Mouse (Mus musculus) urinary bladder, postnatal 10 days (tissue): Measurements from ENCODE around the gene Gm3072.
"Not testable (repeated sequence)": the region's sequence is repeated elsewhere in the genome, so short reads cannot be mapped to it uniquely, and the experiment has no call there.

Source experiments
- DNase-seq: peaks from one replicate; pipeline ENCODE4 v3.0.0; 2022; ENCODE audit warnings: low spot score

The Gm3072 gene

DNA sequence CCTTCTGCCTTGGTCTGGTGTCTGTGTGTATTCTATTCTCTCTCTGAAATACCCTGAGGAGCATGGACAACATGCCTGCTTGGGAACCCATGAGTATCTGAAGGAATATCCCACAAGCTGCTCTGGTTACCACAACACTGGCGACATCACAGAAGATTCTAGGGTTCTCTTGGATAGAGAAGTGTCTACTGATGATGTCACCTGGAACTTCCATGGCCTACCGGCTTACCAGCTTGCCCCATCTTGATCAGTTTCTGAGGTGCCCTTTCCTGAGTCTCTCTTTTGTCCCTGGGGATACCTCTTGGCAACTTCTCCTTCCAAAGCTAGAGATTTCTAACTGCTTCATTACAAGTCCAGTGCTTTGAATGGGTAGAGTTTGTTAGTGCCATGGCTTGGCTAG lies at the start of gene Gm3072:
Gm3072 (minus strand) TSS at position 101 of the 400 bp plus-strand sequence.
- not testable (repeated sequence) for DNase-seq

DNA sequence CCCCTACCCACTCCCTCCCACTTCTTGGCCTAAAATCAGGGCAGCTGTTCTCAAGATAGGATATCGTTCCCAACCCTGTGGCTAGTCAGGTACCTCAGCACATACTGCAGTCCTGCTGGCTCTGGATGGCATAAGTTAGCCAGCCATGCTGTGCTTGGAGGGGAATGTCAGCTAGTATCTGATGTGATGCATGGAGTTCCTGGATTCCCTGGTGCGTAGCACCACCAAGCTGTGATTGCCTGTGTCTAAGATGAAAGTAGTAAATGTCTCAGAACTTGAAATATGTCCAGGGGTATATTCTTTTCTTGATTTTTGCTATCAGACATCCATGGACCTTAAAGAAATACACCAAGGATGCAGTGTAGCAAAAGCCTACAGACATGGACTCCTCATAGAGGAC lies 23.8 kb upstream of the Gm3072 start:
- DNase-seq: not testable (repeated sequence)

DNA sequence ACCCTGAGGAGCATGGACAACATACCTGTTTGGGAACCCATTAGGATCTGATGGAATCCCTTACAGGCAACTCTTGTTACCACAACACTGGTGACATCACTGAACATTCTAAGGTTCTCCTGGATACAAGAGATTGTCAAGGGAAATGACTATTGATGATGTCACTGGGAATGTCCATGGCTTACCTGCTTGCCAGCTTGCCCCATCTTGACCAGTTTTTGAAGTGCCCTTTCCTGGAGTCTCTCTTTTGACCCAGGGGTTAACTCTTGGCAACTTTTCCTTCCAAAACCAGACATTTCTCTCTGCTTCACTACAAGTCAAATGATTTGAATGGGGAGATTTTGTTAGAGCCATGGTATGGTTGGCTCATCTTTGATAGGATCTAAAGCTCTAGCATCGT lies 22.0 kb upstream of the Gm3072 start, which contains the start of gene Gm3676:
Gm3676 (minus strand) TSS at position 101 of the 400 bp plus-strand sequence.
- not testable (repeated sequence) for DNase-seq

DNA sequence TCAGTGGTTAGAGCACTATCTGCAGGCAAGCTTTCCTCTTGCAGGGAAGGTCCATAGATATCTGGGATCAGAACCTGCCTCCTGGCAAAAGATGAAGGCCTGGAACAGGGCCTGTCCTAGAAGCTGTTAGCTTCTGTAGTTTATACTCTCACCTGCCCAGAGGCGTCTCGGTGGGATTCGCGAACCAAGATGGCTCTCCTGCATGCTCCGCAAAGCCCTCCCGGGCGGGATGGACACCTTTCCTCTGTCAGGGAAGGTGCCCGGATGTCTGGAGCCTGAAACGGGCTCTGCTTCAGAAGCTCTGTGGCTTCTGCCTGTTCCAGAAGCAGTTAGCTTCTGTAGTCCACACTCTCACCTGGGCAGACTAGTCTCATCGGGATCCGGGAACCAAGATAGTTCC lies 5.7 kb upstream of the Gm3072 start:
- DNase-seq: peak; percentile 15

DNA sequence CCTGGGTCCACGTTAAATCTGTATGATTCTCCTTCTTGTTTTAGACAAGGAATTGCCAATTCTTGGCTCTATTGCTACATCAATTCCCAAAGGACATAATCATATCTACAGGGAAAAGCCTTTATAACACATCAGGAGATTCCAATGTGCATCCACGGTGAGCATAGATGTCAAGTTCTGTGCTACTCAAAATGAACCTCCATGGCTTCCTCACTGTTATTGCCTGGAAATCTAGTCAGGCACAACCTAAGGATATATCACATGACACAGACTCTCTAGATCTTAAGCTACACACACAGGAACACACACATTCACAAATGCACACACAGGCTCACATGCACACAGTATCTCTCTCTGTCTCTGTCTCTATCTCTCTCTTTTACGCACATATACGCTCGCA lies 1.9 kb downstream of the Gm3072 start:
- not testable (repeated sequence) for DNase-seq

GRCm38 (mm10) chr14:41610690-41611089 lies 13.7 kb downstream of the Gm3072 start:
- DNase-seq: not testable (repeated sequence)

GRCm38 (mm10) chr14:41600935-41601334 lies 23.5 kb downstream of the Gm3072 start:
- DNase-seq: not testable (repeated sequence)

DNA sequence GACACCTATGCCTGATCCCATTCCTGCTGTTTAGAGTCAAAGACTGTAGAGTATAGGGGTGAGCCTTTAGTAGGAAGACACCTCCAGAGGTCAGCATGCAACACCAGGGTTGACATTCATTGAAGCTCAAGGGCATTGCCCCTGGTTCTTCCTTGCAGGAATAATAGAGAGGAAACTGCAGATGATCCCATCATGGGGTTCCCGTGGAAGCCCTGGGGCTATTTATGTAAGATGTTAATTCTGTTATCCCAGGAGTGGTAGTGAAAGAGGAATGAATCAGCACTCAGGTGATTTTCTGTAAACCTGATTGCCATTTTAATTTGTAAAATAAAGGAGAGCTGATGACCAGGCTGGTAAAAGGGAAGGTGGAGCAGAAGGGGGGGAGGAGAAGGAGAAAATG lies 38.1 kb downstream of the Gm3072 start:
- DNase-seq: not testable (repeated sequence)

DNA sequence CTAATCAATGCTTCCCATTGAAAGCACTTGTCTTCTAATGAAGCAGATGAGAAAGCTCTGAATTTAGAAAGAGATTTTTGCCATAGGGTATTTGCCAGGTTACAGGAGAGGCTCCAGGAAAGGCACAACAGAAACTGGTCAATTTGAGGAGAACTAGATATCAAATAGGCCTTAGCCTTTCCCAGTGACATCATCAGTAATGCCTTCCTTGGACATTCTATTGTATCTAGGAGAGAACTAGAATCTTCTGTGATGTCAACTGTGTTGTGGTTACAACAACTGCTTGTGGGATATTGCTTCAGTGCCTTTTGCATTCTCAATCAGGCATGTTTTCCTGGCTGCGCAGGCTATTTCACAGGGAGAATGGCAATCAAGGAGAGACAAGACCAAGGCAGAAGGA lies 51.5 kb downstream of the Gm3072 start, which contains the start of gene 1700049E17Rik2:
1700049E17Rik2 (plus strand) TSS at position 301 of the 400 bp plus-strand sequence.
- not testable (repeated sequence) for DNase-seq
